Mouse (Mus musculus): Measurements from ENCODE around the gene Sos1. TPM values are rescaled to one million over a fixed set of nuclear protein-coding genes. Genes with fewer than 3 reads are reported as not detected.

The Sos1 gene
- polyA plus RNA-seq, 1 experiment, result 14.2 TPM

GRCm38 (mm10) chr17:80510459-80510855, 30.2 kb upstream of the Sos1 start:
- H3K4me1 ChIP-seq (ENCODE audit: control insufficient read depth, insufficient read depth, low read length), result no peaks in the 10 kb centered on the region

GRCm38 (mm10) chr17:80509494-80510458, 29.5 kb upstream of the Sos1 start:
- no peaks in the 10 kb centered on the region for H3K4me1 ChIP-seq (ENCODE audit: control insufficient read depth, insufficient read depth, low read length)
- TF ChIP-seq POLR2A (IDR thresholded peaks at IDR 0.05; ENCODE audit: extremely low read depth, insufficient read depth, low read length), result no peak
- no peak overlapping the region for H3K27ac ChIP-seq (ENCODE audit: insufficient read depth, low read length)
- H3K4me3 ChIP-seq (ENCODE audit: insufficient read depth, low read length), result no peak overlapping the region

More at GRCm38 (mm10) chr17:80510459-80510855, 30.2 kb upstream of the Sos1 start:
- TF ChIP-seq CTCF (IDR thresholded peaks at IDR 0.05; ENCODE audit: extremely low read depth, insufficient read depth, low read length) (no peak), POLR2A (IDR thresholded peaks at IDR 0.05; ENCODE audit: extremely low read depth, insufficient read depth, low read length) (no peak)
- H3K27ac ChIP-seq (ENCODE audit: insufficient read depth, low read length), result no peak overlapping the region
- H3K4me3 ChIP-seq (ENCODE audit: insufficient read depth, low read length), result no peak overlapping the region

- Histone ChIP-seq H3K4me3 (ENCODE audit: insufficient read depth, low read length) (no peak overlapping the region), H3K27ac (ENCODE audit: insufficient read depth, low read length) (no peak overlapping the region), H3K4me1 (ENCODE audit: control insufficient read depth, insufficient read depth, low read length) (no peaks in the 10 kb centered on the region)
- TF ChIP-seq CTCF (IDR thresholded peaks at IDR 0.05; ENCODE audit: extremely low read depth, insufficient read depth, low read length), result no peak
- no peak for TF ChIP-seq POLR2A (IDR thresholded peaks at IDR 0.05; ENCODE audit: extremely low read depth, insufficient read depth, low read length)
Measured at GRCm38 (mm10) chr17:80505766-80506165, 25.5 kb upstream of the Sos1 start.

GRCm38 (mm10) chr17:80505342-80505741, 25.1 kb upstream of the Sos1 start:
- H3K4me3 ChIP-seq (ENCODE audit: insufficient read depth, low read length), result no peak overlapping the region
- H3K4me1 ChIP-seq (ENCODE audit: control insufficient read depth, insufficient read depth, low read length), result no peaks in the 10 kb centered on the region
- H3K27ac ChIP-seq (ENCODE audit: insufficient read depth, low read length), result no peak overlapping the region
- TF ChIP-seq POLR2A (IDR thresholded peaks at IDR 0.05; ENCODE audit: extremely low read depth, insufficient read depth, low read length) (no peak), CTCF (IDR thresholded peaks at IDR 0.05; ENCODE audit: extremely low read depth, insufficient read depth, low read length) (no peak)

GRCm38 (mm10) chr17:80501805-80502172, 21.5 kb upstream of the Sos1 start:
- Histone ChIP-seq H3K27ac (ENCODE audit: insufficient read depth, low read length) (no peak overlapping the region), H3K4me3 (ENCODE audit: insufficient read depth, low read length) (no peak overlapping the region), H3K4me1 (ENCODE audit: control insufficient read depth, insufficient read depth, low read length) (no peaks in the 10 kb centered on the region)
- TF ChIP-seq CTCF (IDR thresholded peaks at IDR 0.05; ENCODE audit: extremely low read depth, insufficient read depth, low read length) (no peak), POLR2A (IDR thresholded peaks at IDR 0.05; ENCODE audit: extremely low read depth, insufficient read depth, low read length) (no peak)

- Histone ChIP-seq H3K27ac (ENCODE audit: insufficient read depth, low read length) (no peak overlapping the region), H3K4me3 (ENCODE audit: insufficient read depth, low read length) (no peak overlapping the region), H3K4me1 (ENCODE audit: control insufficient read depth, insufficient read depth, low read length) (no peaks in the 10 kb centered on the region)
- TF ChIP-seq CTCF (IDR thresholded peaks at IDR 0.05; ENCODE audit: extremely low read depth, insufficient read depth, low read length) (no peak), POLR2A (IDR thresholded peaks at IDR 0.05; ENCODE audit: extremely low read depth, insufficient read depth, low read length) (no peak)
Measured at GRCm38 (mm10) chr17:80501037-80501804, 21.0 kb upstream of the Sos1 start.

GRCm38 (mm10) chr17:80500025-80500424, 19.8 kb upstream of the Sos1 start:
- Histone ChIP-seq H3K4me3 (ENCODE audit: insufficient read depth, low read length) (no peak overlapping the region), H3K4me1 (ENCODE audit: control insufficient read depth, insufficient read depth, low read length) (no peaks in the 10 kb centered on the region), H3K27ac (ENCODE audit: insufficient read depth, low read length) (no peak overlapping the region)
- TF ChIP-seq CTCF (IDR thresholded peaks at IDR 0.05; ENCODE audit: extremely low read depth, insufficient read depth, low read length) (no peak), POLR2A (IDR thresholded peaks at IDR 0.05; ENCODE audit: extremely low read depth, insufficient read depth, low read length) (no peak)

- H3K27ac ChIP-seq (ENCODE audit: insufficient read depth, low read length), result no peak overlapping the region
- no peak overlapping the region for H3K4me3 ChIP-seq (ENCODE audit: insufficient read depth, low read length)
- TF ChIP-seq CTCF (IDR thresholded peaks at IDR 0.05; ENCODE audit: extremely low read depth, insufficient read depth, low read length) (no peak), POLR2A (IDR thresholded peaks at IDR 0.05; ENCODE audit: extremely low read depth, insufficient read depth, low read length) (no peak)
- no peaks in the 10 kb centered on the region for H3K4me1 ChIP-seq (ENCODE audit: control insufficient read depth, insufficient read depth, low read length)
Measured at GRCm38 (mm10) chr17:80498600-80499268, 18.5 kb upstream of the Sos1 start.

- TF ChIP-seq POLR2A (IDR thresholded peaks at IDR 0.05; ENCODE audit: extremely low read depth, insufficient read depth, low read length) (no peak), CTCF (IDR thresholded peaks at IDR 0.05; ENCODE audit: extremely low read depth, insufficient read depth, low read length) (no peak)
- no peak overlapping the region for H3K4me3 ChIP-seq (ENCODE audit: insufficient read depth, low read length)
- no peaks in the 10 kb centered on the region for H3K4me1 ChIP-seq (ENCODE audit: control insufficient read depth, insufficient read depth, low read length)
- H3K27ac ChIP-seq (ENCODE audit: insufficient read depth, low read length), result no peak overlapping the region
Measured at GRCm38 (mm10) chr17:80497183-80497601, 16.9 kb upstream of the Sos1 start.
